Mouse (Mus musculus): ENCODE measurements around the gene Wdr13.

GRCm38 (mm10) chrX:8085611-8086010, 47.1 kb downstream of the Wdr13 start:
- no peak for TF ChIP-seq CTCF (IDR thresholded peaks at IDR 0.05 in 2 of 3, conservative IDR thresholded peaks at IDR 0.05 in 1 of 3; ENCODE audit: control insufficient read depth in 1 of 3, insufficient read depth in 1 of 3, low read depth in 2 of 3, low read length in 3 of 3, poor library complexity in 1 of 3, severe bottlenecking in 1 of 3)
- TF ChIP-seq SMC3 (IDR thresholded peaks at IDR 0.05; ENCODE audit: low read depth, low read length): no peak
- TF ChIP-seq UBTF (IDR thresholded peaks at IDR 0.05; ENCODE audit: borderline replicate concordance, insufficient read depth, low read depth, low read length): no peak
- no peak for TF ChIP-seq POLR2A (IDR thresholded peaks at IDR 0.05; ENCODE audit: control insufficient read depth in 1 of 2, insufficient read depth in 1 of 2, low read depth in 1 of 2, low read length in 2 of 2, poor library complexity in 1 of 2)

All from MEL (cell line).